Mouse (Mus musculus) adrenal gland, postnatal 10 days (tissue): ENCODE results near the gene Mt2. TPM values are rescaled to one million over a fixed set of nuclear protein-coding genes. Genes with fewer than 3 reads are reported as not detected.

Experiments used
- DNase-seq: peaks from one replicate; pipeline ENCODE4 v3.0.0; 2021; ENCODE audit warnings: mixed read lengths
- total RNA-seq, 2 experiments: library from RNA; stranded (reverse); gene quantifications; 2 replicates each; pipeline ENCODE4 v1.2.3; 2021

The Mt2 gene
- total RNA-seq, 2 experiments from 2014 or later = 67.8 to 348 TPM

DNA sequence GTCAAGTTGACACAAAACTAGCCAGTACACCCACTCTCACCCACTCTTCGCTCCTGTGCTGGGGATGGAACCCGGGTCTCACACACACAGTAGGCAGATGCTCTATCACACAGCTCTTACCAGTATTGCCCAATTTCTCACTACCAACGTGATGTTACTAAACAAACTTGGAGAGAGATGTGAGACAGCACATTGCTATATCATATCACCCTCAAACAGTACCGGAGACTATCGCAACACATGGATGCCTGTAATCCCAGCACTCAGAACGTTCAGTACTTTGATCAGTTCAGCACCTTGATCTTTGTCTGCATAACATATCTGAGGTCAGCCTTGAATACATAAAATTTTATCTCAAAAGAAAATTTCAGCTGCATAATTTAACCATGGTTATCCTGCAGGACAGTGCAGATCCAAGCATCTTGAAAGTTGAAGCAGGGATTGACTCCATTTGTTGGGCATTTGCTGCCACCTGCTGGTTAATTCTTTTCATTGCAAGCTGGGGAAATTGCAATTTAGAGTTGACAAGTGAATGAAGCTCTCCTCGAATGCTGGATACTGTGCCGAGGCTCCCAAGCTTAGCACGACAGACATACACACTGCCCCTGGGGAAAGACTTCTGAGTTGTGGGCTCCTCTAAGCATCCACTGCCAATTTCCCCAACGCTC lies 26.9 kb downstream of the Mt2 start:
- peak; percentile 75 for DNase-seq

DNA sequence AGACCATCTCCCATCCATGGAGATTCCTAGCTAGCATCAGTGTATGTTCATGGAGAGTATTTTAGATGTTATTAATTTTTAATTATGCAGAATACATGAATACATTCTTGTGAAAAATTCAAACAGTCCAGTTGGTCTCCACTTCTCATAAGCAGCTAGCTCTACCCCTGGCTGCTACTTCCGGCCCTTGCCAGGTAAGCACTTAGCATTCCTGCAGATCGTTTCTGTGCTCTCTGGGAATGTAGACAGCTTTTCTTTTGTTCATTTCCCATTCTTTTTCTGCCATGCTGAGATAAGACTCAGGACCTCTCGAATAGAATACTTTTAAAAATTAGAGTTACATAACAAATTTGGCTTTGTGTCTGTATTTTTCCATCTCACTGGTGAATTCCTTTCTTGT lies 31.6 kb downstream of the Mt2 start:
- DNase-seq = no peak

DNA sequence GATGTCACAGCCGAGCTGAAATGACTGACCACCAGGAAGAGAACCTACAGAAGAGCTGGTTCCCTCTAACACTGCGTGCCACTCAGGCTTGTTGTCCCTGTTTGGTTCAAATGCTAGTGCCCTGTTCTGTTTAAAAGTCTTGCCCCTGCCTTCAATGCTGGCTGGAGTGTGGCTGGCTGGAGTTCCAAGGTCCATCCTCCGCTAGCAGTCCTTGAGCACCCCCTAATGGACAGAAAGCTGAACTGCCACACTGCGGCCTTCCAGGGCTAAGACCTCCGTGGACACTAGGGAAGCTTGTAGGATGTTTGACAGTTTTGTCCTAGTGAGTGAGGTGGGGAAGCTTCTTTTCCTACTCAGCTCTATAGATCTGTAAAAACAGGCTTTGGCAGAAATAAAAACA lies 33.3 kb downstream of the Mt2 start:
- peak; percentile 87 for DNase-seq

DNA sequence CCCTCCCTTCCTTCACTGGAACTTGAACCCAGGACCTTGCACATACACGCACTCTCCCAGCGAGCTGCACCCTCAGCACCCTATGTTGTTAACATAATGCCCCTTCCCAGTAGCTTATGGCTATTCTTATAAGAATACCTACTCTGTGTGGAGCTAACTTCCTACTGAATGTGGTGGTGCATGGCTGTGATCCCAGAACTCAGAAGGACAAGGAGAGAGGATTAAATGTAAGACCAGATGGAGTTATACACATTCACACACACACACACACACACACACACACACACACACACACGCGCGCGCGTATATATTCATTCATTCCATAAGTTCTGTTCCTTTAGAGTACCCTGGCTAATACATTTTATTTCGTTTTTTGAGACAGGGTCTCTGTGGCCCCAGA lies 33.8 kb downstream of the Mt2 start:
- no peak for DNase-seq

DNA sequence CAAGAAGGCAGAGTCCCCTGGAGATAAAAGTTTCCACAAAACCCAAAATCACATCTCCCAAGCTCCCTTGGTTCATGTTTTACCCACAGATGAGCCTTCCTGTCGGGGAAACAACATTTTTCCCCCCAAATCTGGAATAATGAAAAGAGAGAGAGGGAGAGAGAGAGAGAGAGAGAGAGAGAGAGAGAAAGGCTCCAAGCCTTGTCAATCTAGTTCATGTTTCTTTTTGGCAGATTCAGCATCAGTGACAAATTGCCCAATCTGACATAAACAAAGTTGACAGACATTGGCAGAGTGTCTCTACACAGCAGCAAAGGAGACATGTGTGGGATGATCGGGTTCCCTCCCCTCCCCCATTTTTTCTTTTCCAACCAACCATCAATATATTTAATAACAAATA lies 35.0 kb downstream of the Mt2 start:
- DNase-seq = no peak

DNA sequence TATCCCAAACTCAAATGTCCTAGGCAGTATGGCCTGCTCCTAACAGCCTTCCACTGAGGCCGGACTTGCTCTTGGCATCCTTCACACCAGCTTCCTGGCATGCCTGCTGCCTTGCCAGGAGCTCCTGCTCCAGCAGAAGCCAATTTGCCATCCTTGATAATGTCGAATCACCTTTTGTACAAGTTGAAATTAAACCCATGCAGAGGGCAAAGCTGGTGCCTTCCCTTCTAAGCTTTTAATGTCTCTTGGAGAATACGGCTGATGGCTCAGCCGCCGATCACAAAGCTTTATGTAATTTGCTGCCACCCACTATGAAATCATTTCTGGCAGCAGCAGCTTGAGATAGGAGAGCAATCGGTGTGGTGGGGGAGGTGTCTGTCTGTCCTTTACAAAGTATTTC lies 37.2 kb downstream of the Mt2 start:
- DNase-seq = no peak

DNA sequence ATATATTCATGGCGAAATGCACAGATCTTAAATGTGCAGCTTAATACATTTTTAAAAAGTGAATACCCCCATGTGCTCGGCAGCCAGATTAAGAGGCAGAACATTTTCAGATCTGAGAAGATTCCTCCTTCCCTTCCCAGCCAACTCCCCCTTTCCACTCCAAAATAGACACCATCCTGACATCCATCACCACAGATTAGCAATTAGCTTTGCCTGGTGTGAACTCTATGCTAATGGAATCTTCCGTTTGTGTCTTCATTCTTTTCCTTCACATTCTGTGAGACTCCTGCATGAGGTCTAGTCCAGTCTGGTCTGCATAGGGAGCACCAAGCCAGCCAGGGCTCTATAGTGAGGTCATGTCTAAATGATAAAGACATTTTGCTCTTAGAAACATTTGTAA lies 37.8 kb downstream of the Mt2 start:
- DNase-seq = no peak

DNA sequence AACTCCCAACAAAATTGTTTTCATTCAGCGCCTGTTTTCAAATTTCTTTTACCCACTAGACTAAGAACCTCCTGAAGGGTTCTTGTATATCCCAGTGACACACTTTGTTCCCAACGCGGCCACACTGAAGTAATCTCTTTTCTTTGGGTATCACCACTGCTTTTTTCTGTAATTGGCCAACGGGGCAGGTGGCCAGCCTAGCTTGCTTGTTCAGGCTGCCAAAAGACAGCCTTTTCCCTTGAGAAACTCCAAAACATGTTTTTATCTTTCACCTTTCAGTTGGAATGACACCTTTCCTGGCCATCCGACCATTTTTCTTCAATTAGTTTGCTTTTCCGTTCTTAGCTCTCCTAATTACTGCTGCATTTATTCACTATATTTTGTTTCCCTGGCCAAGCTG lies 41.4 kb downstream of the Mt2 start:
- peak; percentile 39 for DNase-seq

DNA sequence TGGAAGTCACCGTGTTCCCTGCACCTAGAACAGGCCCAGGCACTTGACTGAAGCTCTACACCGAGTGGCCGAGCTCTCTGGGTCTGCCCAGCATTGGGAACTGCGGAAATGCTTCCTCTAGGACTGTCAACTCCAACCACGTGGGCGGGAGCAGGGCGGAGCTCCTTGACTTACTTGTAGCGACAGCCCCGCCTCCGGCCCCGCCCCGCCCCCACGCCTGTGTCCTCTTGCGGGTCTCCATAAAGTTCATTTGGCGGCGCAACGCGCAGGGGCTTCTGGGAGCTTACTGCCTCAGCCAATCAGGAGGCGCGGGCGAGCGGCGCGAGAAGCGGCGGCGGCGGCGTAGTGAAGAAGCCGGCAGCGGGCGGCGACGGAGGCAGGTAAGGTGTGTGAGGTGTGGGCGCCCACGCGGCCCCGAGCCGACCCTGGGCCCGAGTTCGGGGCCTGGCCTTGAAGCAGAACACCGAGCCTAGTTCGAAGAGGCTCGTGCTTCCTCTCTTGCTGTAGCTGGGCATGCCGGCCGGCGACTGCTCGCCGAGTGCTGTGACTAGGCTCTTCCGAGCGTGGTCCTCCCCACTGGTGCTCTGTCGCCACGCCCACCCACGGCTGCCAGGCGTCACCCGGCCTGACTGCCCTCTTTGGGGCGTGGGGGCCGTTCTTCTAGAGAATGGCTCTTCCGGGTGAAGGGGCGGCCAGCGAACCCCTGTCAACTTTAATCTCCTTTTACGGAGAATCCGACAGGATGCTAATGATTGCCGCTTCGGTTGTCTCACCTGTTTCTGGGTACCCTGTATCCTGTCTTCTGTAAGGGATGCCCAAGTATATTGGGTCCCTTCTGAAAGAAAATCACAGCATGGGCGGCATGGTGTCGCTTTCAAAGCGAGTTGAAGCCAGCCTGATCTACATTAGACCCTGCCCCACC lies 42.0 kb downstream of the Mt2 start, which contains the start of gene Nup93:
Gene Nup93 (plus strand): TSS at position 313 of the 922 bp plus-strand sequence.
- peak; percentile 100 for DNase-seq

Other genes with a start within 250 kb of the Mt2 start
- 100 to 1,000 TPM; 125 to 132 TPM for gene Amfr, start 159.8 kb upstream of the Mt2 start, total RNA-seq
- gene Nudt21, start 135.6 kb upstream of the Mt2 start, total RNA-seq = 10 to 100 TPM; 47.6 to 48.3 TPM
- gene Ogfod1, start 135.5 kb upstream of the Mt2 start, total RNA-seq = 10 to 100 TPM; 14.5 to 15.6 TPM
- gene Bbs2, start 73.7 kb upstream of the Mt2 start, total RNA-seq = 10 to 100 TPM; 13.0 to 17.4 TPM
- not detected for gene Mt4, start 35.5 kb upstream of the Mt2 start, total RNA-seq
- 10 to 100 TPM in 1 of 2 experiments, 1 to 10 TPM in 1; 7.6 to 11.1 TPM for gene Mt3, start 20.1 kb upstream of the Mt2 start, total RNA-seq
- 100 to 1,000 TPM; 147 to 449 TPM for gene Mt1, start 6.4 kb downstream of the Mt2 start, total RNA-seq
- 10 to 100 TPM; 17.3 to 21.1 TPM for gene Nup93, start 41.9 kb downstream of the Mt2 start, total RNA-seq
- under 1 TPM; 0.12 to 0.24 TPM for gene Slc12a3, start 156.5 kb downstream of the Mt2 start, total RNA-seq
- gene Herpud1, start 213.8 kb downstream of the Mt2 start, total RNA-seq = 100 to 1,000 TPM in 1 of 2 experiments, 10 to 100 TPM in 1; 93.9 to 145 TPM